Mouse (Mus musculus) left cerebral cortex, postnatal 25 days (tissue): ENCODE data around the gene Dda1. TPM values are rescaled to one million over a fixed set of nuclear protein-coding genes. Genes with fewer than 3 reads are reported as not detected.

Experiments used
- DNase-seq, 2 experiments: peaks; one replicate each; pipeline ENCODE4 v3.0.0; 2022; ENCODE audit warnings: low spot score in 2 of 2, mixed read lengths in 1 of 2
- intact Hi-C: fragments of 180-260 bp; cut with DNase I; formaldehyde crosslinking; loops from one replicate; pipeline ENCODE4 v1.15.1; 2025
- total RNA-seq, 2 experiments: library from RNA; stranded (reverse); gene quantifications; 2 replicates each; pipeline ENCODE4 v1.2.3; 2021

Dda1 gene
- total RNA-seq, 2 experiments from 2014 or later: 80.9 to 84.8 TPM

- intact Hi-C loops: loop anchor here (2.0 kb wide), 1 partner anchor 77 kb away; the partner anchor contains the start of gene Mvb12a
- DNase-seq: no peak
These were observed 3.3 kb upstream of the Dda1 start for GRCm38 (mm10) chr8:71465733-71466132.

- DNase-seq: no peak
- intact Hi-C loops: no loop called here
These were observed 2.8 kb upstream of the Dda1 start for GRCm38 (mm10) chr8:71466198-71466597.

DNA sequence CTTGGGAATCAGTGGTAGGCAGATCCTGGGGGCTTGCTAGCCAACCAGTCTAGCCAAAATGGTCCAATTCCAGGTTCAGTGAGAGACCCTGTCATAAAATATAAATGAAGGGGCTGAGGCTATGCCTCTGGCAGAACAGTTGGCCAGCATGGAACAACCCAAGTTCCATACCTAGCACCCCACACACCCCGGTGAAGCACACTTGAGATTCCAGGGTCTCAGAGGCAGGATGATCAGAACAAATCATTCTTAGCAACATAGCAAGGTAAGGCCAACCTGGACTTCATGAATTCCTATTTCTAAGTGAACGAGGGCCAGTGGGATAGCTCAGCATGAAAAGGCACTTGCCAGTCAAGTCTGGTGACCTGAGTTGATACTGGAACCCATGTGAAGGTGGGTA is 1.8 kb upstream of the Dda1 start:
- intact Hi-C loops: no loop called here
- DNase-seq: no peak

- intact Hi-C loops: no loop called here
- DNase-seq: no peak
These were observed 998 bp upstream of the Dda1 start for GRCm38 (mm10) chr8:71468001-71468400.

DNA sequence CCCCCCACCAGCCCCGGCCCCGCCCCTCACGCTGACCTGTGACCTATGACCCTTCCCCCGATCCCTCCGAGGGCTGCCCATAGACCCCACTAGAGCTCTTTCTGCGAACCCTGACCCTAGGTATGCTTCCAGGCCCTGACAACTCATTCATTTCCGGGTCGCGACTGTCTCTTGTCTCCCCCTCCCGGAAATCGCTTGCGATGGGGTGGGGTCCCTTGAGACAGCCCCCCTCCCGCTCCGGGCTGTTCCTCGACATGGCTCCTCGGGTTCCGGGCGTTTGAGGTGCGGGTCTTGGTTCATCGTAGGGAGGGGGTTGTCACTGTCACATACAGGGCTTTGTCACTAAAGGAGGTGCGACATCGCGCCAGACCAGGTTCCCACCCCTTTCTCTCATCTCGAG is 412 bp downstream of the Dda1 start:
- intact Hi-C loops: no loop called here
- DNase-seq: peak; percentile 60 to 65

DNA sequence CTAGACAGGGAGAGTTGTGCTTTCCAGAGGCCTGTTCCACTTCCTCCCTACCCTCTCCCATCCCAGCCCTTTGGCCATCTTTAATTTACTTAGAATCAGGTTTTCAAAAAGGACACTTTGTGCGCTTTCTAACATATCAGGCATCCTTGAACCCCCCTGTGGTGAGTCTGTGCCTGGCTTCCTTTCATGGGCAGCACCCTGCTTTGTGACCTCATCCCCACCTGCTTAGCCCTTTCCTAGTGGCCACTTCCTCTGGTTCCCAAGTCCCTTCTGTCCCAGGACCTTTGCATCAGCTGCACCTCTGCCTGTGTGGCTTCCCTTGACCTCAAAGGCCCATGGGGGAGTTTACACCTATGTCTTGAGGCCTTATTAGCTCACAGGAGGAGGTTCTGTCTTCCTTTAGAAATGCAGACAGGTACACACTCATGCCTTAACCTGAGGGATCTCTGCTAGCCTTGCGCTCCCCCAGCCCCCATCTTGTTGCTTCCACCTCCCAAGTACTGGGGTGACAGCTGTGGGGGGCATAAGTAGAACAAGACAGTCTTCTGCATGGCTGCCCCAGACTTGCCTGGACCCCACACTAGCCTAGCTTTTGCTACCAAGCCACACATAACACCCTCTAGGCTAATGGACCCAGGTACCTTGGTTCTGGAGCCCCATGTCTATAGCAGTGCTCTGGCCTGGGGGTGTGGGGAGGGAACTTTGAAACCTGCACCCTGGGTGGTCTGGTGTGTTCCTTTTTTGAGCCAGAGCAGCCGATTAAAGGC is 1.3 kb downstream of the Dda1 start:
- no peak for DNase-seq
- intact Hi-C loops: no loop called here

GRCm38 (mm10) chr8:71470913-71471255 is 1.9 kb downstream of the Dda1 start:
- DNase-seq: no peak
- intact Hi-C loops: no loop called here

DNA sequence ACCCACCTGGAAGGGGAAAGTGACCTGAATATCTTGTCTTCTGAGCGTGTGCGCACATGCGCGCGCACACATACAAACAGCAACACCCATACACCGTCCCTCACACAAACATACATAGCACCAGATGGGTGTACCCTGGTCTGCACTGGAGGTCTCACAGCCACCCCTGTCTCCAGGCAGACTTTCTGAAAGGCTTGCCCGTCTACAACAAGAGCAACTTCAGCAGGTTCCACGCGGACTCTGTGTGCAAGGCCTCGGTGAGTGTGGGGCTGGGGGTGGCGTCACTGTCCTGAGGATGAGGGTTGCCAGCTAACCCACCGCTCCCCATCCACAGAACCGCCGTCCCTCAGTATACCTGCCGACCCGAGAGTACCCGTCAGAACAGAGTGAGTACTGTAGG is 2.9 kb downstream of the Dda1 start:
- no peak for DNase-seq
- intact Hi-C loops: no loop called here

DNA sequence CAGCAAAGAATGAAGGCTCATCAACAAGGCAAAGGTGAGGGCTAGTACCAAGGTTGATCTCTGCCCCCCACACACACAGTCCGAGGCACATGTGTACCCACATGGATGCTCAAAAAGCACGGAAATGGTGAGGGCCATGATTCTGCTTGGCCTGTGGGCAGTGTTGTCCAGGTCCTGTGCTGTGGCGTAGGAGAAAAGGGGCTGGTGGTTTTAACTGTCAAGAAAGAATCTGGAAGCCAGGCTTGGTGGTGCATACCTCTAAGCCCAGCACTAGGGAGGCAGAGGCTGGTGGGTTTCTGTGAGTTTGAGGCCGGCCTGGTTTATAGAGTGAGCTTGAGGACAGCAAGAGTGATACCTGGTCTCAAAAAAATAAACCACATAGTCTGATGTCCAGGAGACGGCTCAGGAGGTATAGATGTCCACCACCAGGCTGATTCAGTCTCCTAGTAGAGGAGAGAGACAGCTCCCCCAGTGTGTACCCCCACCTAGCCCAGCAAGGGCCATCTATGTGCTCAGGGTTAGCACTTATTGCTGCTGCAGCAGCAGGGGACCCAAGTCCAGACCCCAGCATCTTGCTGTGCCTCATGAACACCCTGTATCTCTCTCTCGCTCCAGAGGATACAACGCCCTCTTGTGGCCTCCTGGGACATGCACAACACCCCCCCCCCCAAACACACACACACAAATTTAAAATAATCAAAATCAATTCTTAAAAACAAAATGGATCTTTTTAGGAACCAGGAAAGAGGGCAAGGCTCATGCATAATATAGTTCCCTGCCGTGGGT is 3.8 kb downstream of the Dda1 start:
- intact Hi-C loops: no loop called here
- DNase-seq: no peak

DNA sequence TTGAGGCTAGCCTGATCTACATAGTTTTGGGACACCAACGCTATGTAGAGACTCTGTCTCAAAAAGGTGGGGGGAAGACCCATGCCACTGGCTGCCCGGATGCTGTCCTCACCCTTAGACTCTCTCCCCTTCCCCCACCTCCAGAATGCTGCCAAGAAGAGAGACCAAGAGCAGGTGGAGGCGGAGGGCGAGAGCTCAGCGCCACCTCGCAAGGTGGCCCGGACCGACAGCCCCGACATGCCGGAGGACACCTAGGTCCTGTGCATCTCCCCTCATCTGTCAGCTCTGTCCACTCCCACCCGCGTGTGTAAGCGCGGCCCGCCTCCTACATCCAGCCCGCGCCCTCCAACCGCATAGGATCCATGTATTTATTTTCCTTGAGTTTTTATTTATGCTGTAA is 5.3 kb downstream of the Dda1 start:
- DNase-seq: no peak
- intact Hi-C loops: loop anchor here (2.0 kb wide), 1 partner anchor 14 kb away; the partner anchor contains the start of gene Gtpbp3

- intact Hi-C loops: loop anchor here (2.0 kb wide), 1 partner anchor 14 kb away; the partner anchor contains the start of gene Gtpbp3
- no peak for DNase-seq
These were observed 6.0 kb downstream of the Dda1 start for GRCm38 (mm10) chr8:71474785-71475701.

DNA sequence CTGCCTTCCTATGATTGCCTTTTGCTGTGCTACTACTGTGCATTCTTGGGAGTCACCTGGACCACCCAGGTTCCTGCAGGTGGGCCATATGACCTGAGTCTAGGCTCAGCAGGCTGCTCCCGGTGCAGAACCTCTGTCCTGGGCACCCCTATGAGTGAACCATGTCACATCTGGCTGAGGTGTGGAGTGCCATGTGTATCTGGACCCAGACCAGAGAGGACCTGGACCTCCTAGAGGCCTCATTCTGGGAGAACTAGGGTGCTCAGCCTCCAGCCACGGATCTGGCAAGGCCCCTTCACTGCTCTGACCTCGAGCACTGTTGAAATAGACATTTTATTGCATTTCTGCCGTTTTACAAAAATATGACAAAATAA is 6.7 kb downstream of the Dda1 start:
- intact Hi-C loops: loop anchor here (2.0 kb wide), 1 partner anchor 13 kb away; the partner anchor contains the start of gene Gtpbp3
- no peak for DNase-seq

DNA sequence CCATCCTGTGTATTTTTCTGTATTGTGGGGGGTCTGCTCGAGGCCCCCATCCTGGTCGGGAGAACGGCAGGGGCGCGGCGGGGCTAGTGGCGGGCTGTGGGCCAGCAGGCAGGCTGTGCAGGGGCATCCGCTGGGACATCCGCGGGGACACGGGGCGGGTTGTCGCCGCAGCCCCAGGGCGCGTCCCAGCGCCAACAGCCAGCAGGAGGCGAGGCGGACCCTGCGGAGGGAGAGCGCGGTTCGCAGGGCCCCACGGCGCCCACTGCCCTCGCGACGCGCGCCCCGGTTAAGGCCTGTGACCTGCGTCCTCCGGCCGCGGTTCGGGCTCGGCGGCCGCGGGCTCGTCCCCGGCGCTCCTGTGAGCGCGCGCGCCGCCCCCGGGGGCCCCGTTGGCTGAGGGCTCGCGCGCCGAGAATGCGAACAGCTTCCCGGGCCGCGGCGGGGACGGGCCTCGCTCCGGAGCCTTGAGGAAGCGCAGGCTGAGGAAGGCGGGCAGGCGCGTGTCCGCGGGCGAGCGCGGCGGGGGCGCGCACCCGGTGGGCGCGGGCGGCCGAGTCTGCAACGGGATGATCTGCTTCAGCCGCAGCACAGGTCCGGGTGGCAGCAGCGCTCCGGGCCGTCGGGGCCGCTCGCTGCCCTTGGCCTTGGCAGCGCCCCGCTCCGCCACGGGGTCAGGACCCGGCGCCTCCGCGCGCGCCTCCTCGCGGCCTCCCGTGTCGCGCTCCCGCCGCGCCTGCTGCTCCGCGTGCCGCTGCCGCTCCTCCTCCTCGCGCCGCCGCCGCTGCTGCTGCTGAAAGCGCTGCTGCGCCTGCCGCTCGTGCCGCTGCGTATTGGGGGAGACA is 7.3 kb downstream of the Dda1 start:
- peak; percentile 84 to 88 for DNase-seq
- intact Hi-C loops: no loop called here

DNA sequence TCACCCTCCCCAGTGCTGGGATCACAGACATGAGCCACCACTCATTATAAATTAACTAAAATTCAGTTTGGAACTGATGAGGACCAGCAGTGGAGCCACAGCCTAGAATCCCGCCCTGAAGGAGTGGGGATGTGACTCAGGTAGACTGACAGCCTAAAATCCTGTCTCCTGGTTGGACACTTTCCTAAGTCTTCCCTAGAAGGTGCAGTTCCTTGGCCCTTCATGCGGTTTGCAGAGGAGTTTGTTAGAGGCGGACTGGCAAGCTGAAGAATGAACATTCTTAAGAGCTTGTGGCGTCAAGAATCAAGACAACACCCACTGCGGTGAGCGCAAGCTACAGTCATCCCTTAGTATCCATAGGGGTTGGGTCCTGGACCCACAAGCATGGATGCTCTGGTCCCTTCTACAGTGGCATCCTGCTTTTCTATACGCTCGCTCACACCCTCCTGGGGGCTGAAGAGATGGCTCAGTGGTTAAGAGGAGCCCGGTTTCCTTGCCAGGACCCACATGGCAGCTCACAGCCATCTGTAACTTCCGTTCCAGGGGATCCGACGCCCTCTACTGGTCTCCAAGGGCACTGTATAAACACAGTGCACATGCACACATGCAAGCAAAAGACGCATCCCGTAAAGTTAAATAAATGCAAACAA is 8.3 kb downstream of the Dda1 start:
- peak in 1 of 2 experiments; percentile 57 for DNase-seq
- intact Hi-C loops: loop anchor here (1.0 kb wide), 1 partner anchor 8 kb away; the partner anchor contains the start of gene Ano8

DNA sequence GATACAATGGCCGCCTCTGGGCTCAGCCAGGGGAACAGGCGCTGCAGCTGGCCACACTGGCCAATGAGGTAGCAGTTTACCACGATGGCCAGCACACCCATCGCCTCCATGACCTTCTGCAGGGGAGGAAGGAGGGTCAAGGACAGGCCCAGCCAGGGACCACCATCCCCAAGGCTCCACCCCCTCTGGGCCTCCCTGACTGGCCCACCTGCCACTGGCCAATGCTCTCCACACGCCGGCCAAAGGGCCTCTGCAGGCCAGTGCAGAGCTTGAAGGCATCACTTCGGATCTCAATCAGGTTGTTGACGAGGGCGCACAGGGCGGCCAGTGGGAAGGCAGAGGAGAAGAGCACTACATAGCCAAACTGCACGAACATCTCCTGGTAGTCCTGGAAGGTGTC is 9.9 kb downstream of the Dda1 start:
- no peak for DNase-seq
- intact Hi-C loops: no loop called here

DNA sequence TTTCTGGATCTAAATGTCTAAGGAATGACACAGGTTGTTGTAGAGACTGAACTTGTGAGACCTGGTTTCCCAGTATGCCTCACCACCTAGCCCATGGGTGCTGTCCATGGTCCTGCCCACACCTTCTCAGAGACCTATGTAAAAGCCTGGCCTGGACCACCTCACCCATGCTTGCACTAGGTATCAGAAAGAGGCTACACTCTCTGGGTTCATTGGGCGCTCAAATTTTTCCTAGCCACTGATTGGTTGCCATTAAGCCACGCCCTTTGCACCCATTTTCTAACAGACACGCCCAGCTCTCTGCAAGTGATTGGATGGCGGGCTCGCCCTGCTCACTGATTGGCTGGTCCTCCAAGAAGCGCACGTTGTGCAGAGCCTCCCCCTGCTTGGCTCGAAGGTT is 14.9 kb downstream of the Dda1 start:
- DNase-seq: no peak
- intact Hi-C loops: no loop called here

GRCm38 (mm10) chr8:71484736-71485135 is 15.7 kb downstream of the Dda1 start:
- DNase-seq: no peak
- intact Hi-C loops: loop anchor here (1.0 kb wide), 1 partner anchor 7 kb away; no protein-coding TSS in a partner anchor
